Mouse (Mus musculus) neutrophil, adult 65 days (primary cell): ENCODE measurements around the gene Traf7. TPM values are rescaled to one million over a fixed set of nuclear protein-coding genes. Genes with fewer than 3 reads are reported as not detected.

ENCODE experiments used
- total RNA-seq: library from RNA; stranded (reverse); gene quantifications from 2 replicates; pipeline ENCODE4 v1.2.4, GENCODE M21; 2023

Traf7 gene
- 123 and 145 TPM in 2 replicates for total RNA-seq

GRCm38 (mm10) chr17:24527723-24528559, at the start of gene Traf7:
Traf7 (minus strand) TSS chr17:24527938.

GRCm38 (mm10) chr17:24549618-24550415, 22.1 kb upstream of the Traf7 start, which contains the start of gene Pkd1:
Pkd1 (plus strand) TSS chr17:24549834.

GRCm38 (mm10) chr17:24534160-24534718, 6.5 kb upstream of the Traf7 start, which contains the start of gene Rab26:
Rab26 (minus strand) TSS chr17:24534210.

DNA sequence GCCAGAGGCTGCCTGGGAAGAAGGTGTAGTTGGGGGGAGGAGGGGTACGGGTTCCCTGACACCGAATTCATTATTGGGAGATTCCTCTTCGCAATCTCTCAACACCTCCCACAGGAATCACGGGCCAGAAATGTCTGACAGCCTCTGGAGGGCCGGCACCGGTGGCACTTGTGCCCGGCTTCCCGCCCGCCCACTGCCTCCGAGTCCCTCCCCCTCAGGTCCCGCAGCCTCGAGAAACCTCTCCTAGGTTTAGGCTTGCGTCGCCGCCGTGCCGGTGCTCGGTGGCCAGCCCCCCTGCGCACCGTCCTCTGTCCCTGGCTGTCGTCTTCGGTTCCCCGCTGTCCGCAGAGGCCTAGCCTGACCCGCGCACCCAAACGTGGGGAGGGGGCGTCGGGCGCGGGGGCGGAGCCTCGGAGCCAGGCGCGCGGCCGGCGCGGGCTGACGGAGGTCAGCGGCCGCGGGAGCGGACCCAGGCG, 39.5 kb downstream of the Traf7 start, which contains the start of gene Caskin1:
Gene Caskin1, plus strand, starts transcription at position 416 of the 476 bp plus-strand sequence.

DNA sequence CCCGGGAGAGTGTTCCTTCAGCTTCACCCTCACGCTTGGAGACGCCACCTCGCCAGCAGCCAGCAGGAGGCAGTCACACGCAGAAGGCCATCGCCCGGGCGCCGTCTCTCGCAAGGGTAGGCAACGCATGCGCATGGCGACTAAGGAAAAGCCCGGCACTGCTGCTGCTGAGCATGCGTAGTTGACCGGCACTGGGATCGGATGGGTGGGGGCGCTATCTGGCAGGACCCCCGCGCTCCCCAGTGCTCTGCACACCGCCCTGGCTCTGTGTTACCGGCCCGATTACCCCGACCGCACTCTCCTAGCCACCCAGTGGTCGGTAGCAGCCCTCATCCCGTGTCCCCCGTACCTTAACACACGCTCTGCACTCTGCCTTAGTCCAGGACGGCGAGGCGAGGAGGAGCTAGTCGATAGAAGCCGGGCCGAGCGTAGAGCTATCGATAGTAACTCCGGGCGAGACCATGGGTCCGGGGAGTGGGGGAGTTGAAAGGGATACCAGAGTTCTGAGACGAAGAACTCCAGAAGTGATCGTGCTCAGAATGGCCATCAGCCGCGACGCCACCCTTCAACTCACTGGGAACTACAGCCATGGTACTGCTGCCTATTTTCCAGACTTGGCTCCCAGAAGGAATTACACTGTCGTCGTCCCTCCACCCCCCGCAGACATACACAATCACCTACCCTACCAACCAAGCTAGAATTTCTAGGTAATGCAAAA, 48.9 kb downstream of the Traf7 start, which contains the start of gene Mlst8:
Gene Mlst8, minus strand, starts transcription at position 416 of the 718 bp plus-strand sequence.

DNA sequence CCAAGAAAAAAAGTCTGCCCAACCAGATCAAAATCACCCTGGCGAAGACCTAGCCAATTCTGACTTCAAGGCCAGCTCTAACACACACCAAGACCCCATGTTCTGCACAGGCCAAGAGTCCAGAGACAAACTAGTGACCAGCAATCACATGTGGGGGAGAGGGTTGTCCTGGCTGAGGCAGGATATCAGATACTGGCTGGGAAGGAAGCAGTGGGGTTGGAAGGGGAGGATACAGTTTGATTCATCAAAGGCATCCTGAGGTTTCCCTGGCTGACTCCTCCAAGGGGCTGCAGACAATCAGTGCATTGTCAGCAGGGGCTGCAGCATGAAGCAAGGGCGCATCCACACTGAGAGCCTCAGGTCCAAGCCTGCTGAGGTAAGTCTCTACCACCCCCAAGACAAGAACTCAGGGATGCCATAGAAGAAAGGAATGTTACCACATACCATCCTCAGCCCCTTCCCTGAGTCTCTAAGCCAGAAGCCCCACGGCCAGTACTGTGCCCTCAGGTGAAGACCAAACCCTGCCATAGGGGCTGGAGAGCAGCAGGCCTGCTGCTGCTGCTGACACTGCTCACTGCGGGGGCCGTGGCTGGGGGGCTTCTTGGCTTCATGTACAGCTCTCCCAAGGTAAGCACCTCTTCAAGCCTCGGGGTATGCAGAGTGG, 54.0 kb downstream of the Traf7 start, which contains the start of gene Bricd5:
Gene Bricd5, plus strand, starts transcription at position 273 of the 664 bp plus-strand sequence.

GRCm38 (mm10) chr17:24469910-24470602, 57.7 kb downstream of the Traf7 start, which contains the start of the genes E4f1 and Pgp:
E4f1 (minus strand) TSS chr17:24470313.
Pgp (plus strand) TSS chr17:24470392.

Other genes starting within 250 kb of the Traf7 start
- 0.14 and 0.35 TPM in 2 replicates for gene Abca17, start 176.9 kb downstream of the Traf7 start, total RNA-seq
- gene Abca3, start 176.0 kb downstream of the Traf7 start, total RNA-seq: 25.4 and 25.7 TPM in 2 replicates
- 61.1 and 89.8 TPM in 2 replicates for gene Rnps1, start 113.4 kb downstream of the Traf7 start, total RNA-seq
- gene Eci1, start 101.3 kb downstream of the Traf7 start, total RNA-seq: 9.7 and 10.9 TPM in 2 replicates
- 1.7 and 2.2 TPM in 2 replicates for gene Dnase1l2, start 84.8 kb downstream of the Traf7 start, total RNA-seq
- 40.1 and 46.7 TPM in 2 replicates for gene E4f1, start 57.6 kb downstream of the Traf7 start, total RNA-seq
- 21.5 and 26.4 TPM in 2 replicates for gene Pgp, start 57.5 kb downstream of the Traf7 start, total RNA-seq
- 0.98 TPM in 1 of 2 replicates, not detected in the other for gene Bricd5, start 54.1 kb downstream of the Traf7 start, total RNA-seq
- gene Mlst8, start 48.9 kb downstream of the Traf7 start, total RNA-seq: 35.2 and 41.1 TPM in 2 replicates
- gene Caskin1, start 39.3 kb downstream of the Traf7 start, total RNA-seq: not detected in 2 replicates
- 0.38 TPM in 1 of 2 replicates, not detected in the other for gene Rab26, start 6.3 kb upstream of the Traf7 start, total RNA-seq
- 15.6 and 23.9 TPM in 2 replicates for gene Pkd1, start 21.9 kb upstream of the Traf7 start, total RNA-seq
- gene Tsc2, start 104.7 kb upstream of the Traf7 start, total RNA-seq: 41.1 and 43.3 TPM in 2 replicates
- 0.88 and 1.5 TPM in 2 replicates for gene Nthl1, start 104.7 kb upstream of the Traf7 start, total RNA-seq
- gene Slc9a3r2, start 122.4 kb upstream of the Traf7 start, total RNA-seq: 3.0 and 3.3 TPM in 2 replicates
- gene Npw, start 130.5 kb upstream of the Traf7 start, total RNA-seq: not detected in 2 replicates
- 21.0 and 25.1 TPM in 2 replicates for gene Zfp598, start 141.7 kb upstream of the Traf7 start, total RNA-seq
- gene Syngr3, start 162.0 kb upstream of the Traf7 start, total RNA-seq: not detected in 2 replicates
- 3.9 and 4.5 TPM in 2 replicates for gene Gfer, start 168.2 kb upstream of the Traf7 start, total RNA-seq
- gene Noxo1, start 168.3 kb upstream of the Traf7 start, total RNA-seq: 0.57 and 1.5 TPM in 2 replicates
- gene Tbl3, start 179.7 kb upstream of the Traf7 start, total RNA-seq: 9.5 and 12.4 TPM in 2 replicates
- gene Rnf151, start 190.1 kb upstream of the Traf7 start, total RNA-seq: not detected in 2 replicates
- 399 and 442 TPM in 2 replicates for gene Rps2, start 190.2 kb upstream of the Traf7 start, total RNA-seq
- 61.5 and 73.8 TPM in 2 replicates for gene Ndufb10, start 196.5 kb upstream of the Traf7 start, total RNA-seq
- gene Rpl3l, start 199.9 kb upstream of the Traf7 start, total RNA-seq: 1.9 and 2.1 TPM in 2 replicates
- gene Msrb1, start 208.7 kb upstream of the Traf7 start, total RNA-seq: 1,300 and 1,322 TPM in 2 replicates
- gene Hs3st6, start 225.1 kb upstream of the Traf7 start, total RNA-seq: 0.51 and 0.70 TPM in 2 replicates